23 mouse cellular contexts compared by ENCODE assay signal in the genomic region with DNA sequence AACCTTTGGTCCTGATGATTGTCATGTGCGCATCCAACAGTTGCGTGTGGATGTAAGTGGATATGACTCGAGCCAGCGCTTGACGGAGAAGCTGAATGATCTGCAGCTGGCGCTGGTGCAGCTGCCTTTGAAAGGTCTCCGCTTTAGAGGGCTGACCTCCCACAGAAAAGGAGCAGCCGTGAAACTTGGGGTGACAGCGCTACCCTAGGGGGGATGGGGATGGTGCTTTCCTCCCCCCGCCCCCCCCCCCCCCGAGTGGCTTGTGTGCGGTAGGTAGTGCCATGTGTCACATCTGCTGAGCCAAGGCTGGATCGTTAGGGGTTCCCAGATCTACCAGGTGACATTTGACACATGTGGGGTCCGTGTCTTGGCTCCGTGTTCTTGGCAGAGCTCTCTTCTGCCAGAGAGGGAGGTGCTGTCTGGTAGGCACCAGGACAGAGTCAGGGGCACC.
DNase-seq lines count a peak whose midpoint lies in the region; ATAC-seq and TF ChIP-seq lines count a peak whose summit lies in the region.
"Had no signal": no experiment of that assay in that cellular context is flagged by ENCODE, and none has a peak within 500 bp of the region (broad histone marks: within the 10 kb centered on the region; RNA-seq: fewer than 3 reads in every experiment).

No protein-coding gene starts in this region.

- no peaks in the 10 kb centered on the region for H3K9me3 ChIP-seq in lung, embryonic 14.5 days (ENCODE audit: low read depth, low read length)
- H3K9me3 ChIP-seq in limb, embryonic 10.5 days (replicated peaks): no peaks in the 10 kb centered on the region
- no peaks in the 10 kb centered on the region for H3K9me3 ChIP-seq in midbrain, embryonic 10.5 days (replicated peaks)
- H3K9me3 ChIP-seq: embryonic facial prominence, embryonic 12.5 days had no signal

- no peak for ATAC-seq in lung, embryonic 14.5 days (ENCODE audit: insufficient read depth)
- ATAC-seq: forebrain, embryonic 14.5 days; Patski had no signal

- H3K36me3 ChIP-seq in lung, embryonic 14.5 days (ENCODE audit: insufficient read depth): no peaks in the 10 kb centered on the region
- no peaks in the 10 kb centered on the region for H3K36me3 ChIP-seq in limb, embryonic 10.5 days
- H3K36me3 ChIP-seq in midbrain, embryonic 10.5 days: no peaks in the 10 kb centered on the region
- H3K36me3 ChIP-seq: embryonic facial prominence, embryonic 12.5 days had no signal

- no peak overlapping the region for H3K4me2 ChIP-seq in lung, embryonic 14.5 days
- H3K4me2 ChIP-seq: embryonic facial prominence, embryonic 12.5 days; hindbrain, embryonic 14.5 days; midbrain, embryonic 11.5 days had no signal

- TF ChIP-seq CTCF in lung, embryonic 14.5 days (IDR thresholded peaks at IDR 0.05; ENCODE audit: low read depth): no peak

- H3K9ac ChIP-seq in lung, embryonic 14.5 days: no peak overlapping the region
- H3K9ac ChIP-seq: embryonic facial prominence, embryonic 12.5 days; hindbrain, embryonic 14.5 days had no signal

- 68% methylated on average over 13 of the region's 15 CpGs for WGBS in lung, embryonic 14.5 days
- 85% methylated on average over 15 of the region's 15 CpGs for WGBS in limb, embryonic 10.5 days
- 84% methylated on average over 13 of the region's 15 CpGs for WGBS in midbrain, embryonic 10.5 days

- no peaks in the 10 kb centered on the region for H3K4me1 ChIP-seq in lung, embryonic 14.5 days (ENCODE audit: insufficient read depth)
- H3K4me1 ChIP-seq in limb, embryonic 10.5 days: peaks cover 10% of the 10 kb centered on the region; the same call in 1 of the 2 replicates
- 0 out of 2 replicates have a peak, but pooled peaks cover 3% of the 10 kb centered on the region for H3K4me1 ChIP-seq in midbrain, embryonic 10.5 days

- no peak overlapping the region for H3K4me3 ChIP-seq in lung, embryonic 14.5 days (ENCODE audit: low read depth, low read length)
- no peak overlapping the region for H3K4me3 ChIP-seq in limb, embryonic 10.5 days
- H3K4me3 ChIP-seq in midbrain, embryonic 10.5 days: no peak overlapping the region
- H3K4me3 ChIP-seq: embryonic facial prominence, embryonic 12.5 days; gastrocnemius, adult 2 months had no signal

- H3K27me3 ChIP-seq in lung, embryonic 14.5 days (ENCODE audit: insufficient read depth, low read length): no peaks in the 10 kb centered on the region
- no peaks in the 10 kb centered on the region for H3K27me3 ChIP-seq in limb, embryonic 10.5 days (ENCODE audit: low read depth, poor library complexity, severe bottlenecking)
- H3K27me3 ChIP-seq in midbrain, embryonic 10.5 days (ENCODE audit: low read depth, poor library complexity, severe bottlenecking): no peaks in the 10 kb centered on the region
- H3K27me3 ChIP-seq: embryonic facial prominence, embryonic 12.5 days; Patski had no signal

- DNase-seq in lung, embryonic 14.5 days: peak; percentile 27
- no peak for DNase-seq in lung, adult 18-20 months
- DNase-seq in limb, embryonic 10.5 days (ENCODE audit: low spot score): no peak
- DNase-seq in thymus, postnatal 0 days (ENCODE audit: low spot score): peak; percentile 82
- no peak for DNase-seq in midbrain, embryonic 10.5 days (ENCODE audit: low spot score)
- DNase-seq in cerebellum, adult 11 months: no peak
- no peak for DNase-seq in MN1 (ENCODE audit: low spot score)
- DNase-seq: adrenal gland, postnatal 36 days; cerebellum, adult 11-12 months; cerebellum, postnatal 14 days; gastrocnemius, adult 2 months; heart, adult 18-20 months; heart, postnatal 36 days; kidney, adult 8-10 months; kidney, postnatal 10 days; layer of hippocampus, postnatal 36 days; liver; right cerebral cortex, adult 18-20 months had no signal

- H3K27ac ChIP-seq in lung, embryonic 14.5 days (ENCODE audit: low read depth): no peak overlapping the region
- peak overlapping the region; percentile 20 for H3K27ac ChIP-seq in limb, embryonic 10.5 days
- no peak overlapping the region for H3K27ac ChIP-seq in midbrain, embryonic 10.5 days (replicated peaks)
- H3K27ac ChIP-seq: gastrocnemius, adult 2 months; hindbrain, embryonic 14.5 days had no signal

Comparison
In these comparisons a context has a peak if more than half of its experiments do, and no peak if none do; other contexts are left out.
1. DNase-seq: peak in lung, embryonic 14.5 days (single experiment) and thymus, postnatal 0 days (single experiment); none in lung, adult 18-20 months (0 of 2), limb, embryonic 10.5 days (single experiment), midbrain, embryonic 10.5 days (single experiment), cerebellum, adult 11 months (single experiment) and MN1 (single experiment).